Mouse (Mus musculus) embryonic facial prominence, embryonic 13.5 days (tissue): ENCODE results near the gene Agbl1. TPM values are rescaled to one million over a fixed set of nuclear protein-coding genes. Genes with fewer than 3 reads are reported as not detected.
"Not testable (repeated sequence)": the region's sequence is repeated elsewhere in the genome, so short reads cannot be mapped to it uniquely, and the experiment has no call there.

ENCODE experiments used
- ATAC-seq: fragments of 200-750 bp; cut with Nextera tagmentation; 2 replicates; pipeline ENCODE4 v1.8.0; 2017; ENCODE audit warnings: low read depth; ENCODE audit not compliant: insufficient number of reproducible peaks, insufficient read depth, low FRiP score, low TSS enrichment
- H3K27ac ChIP-seq: fragments of 300-500 bp; sonication (generic); 2 replicates; pipeline ENCODE4 v1.5.1; 2015; ENCODE audit warnings: moderate library complexity, mild to moderate bottlenecking, inconsistent platforms
- H3K27me3 ChIP-seq: fragments of 300-500 bp; sonication (generic); 2 replicates; pipeline ENCODE4 v1.6.1; 2015; ENCODE audit warnings: mild to moderate bottlenecking, inconsistent platforms
- H3K36me3 ChIP-seq: fragments of 300-500 bp; sonication (generic); 2 replicates; pipeline ENCODE4 v1.6.1; 2015; ENCODE audit warnings: mild to moderate bottlenecking, inconsistent platforms
- H3K4me1 ChIP-seq: fragments of 300-500 bp; sonication (generic); 2 replicates; pipeline ENCODE4 v1.6.1; 2015; ENCODE audit warnings: inconsistent platforms
- H3K4me2 ChIP-seq: fragments of 300-500 bp; sonication (generic); 2 replicates; pipeline ENCODE4 v1.6.1; 2015; ENCODE audit warnings: moderate library complexity, mild to moderate bottlenecking, inconsistent platforms
- H3K4me3 ChIP-seq: fragments of 300-500 bp; sonication (generic); 2 replicates; pipeline ENCODE4 v1.5.1; 2015; ENCODE audit warnings: mild to moderate bottlenecking, inconsistent platforms
- H3K9ac ChIP-seq: fragments of 300-500 bp; sonication (generic); 2 replicates; pipeline ENCODE4 v1.6.1; 2015; ENCODE audit warnings: mild to moderate bottlenecking, inconsistent platforms
- H3K9me3 ChIP-seq: fragments of 300-500 bp; sonication (generic); 2 replicates; pipeline ENCODE4 v1.6.1; 2016; ENCODE audit warnings: inconsistent platforms
- WGBS: fragments of 180-500 bp; shearing (Covaris S2); methylation state at CpG from one replicate; pipeline ENCODE4 v1.1.7; 2015; ENCODE audit warnings: mixed read lengths; 5-methylcytosine and 5-hydroxymethylcytosine counted together
- polyA plus RNA-seq: library from polyadenylated mRNA; unstranded; fragments of >200 nt; fragmentation: Nextera tagmentation; extraction: Ambion mirVana; gene quantifications from 2 replicates; pipeline ENCODE4 v1.2.1, GENCODE M21; 2015

The Agbl1 gene
- polyA plus RNA-seq, 1 experiment from 2014 or later: not detected

DNA sequence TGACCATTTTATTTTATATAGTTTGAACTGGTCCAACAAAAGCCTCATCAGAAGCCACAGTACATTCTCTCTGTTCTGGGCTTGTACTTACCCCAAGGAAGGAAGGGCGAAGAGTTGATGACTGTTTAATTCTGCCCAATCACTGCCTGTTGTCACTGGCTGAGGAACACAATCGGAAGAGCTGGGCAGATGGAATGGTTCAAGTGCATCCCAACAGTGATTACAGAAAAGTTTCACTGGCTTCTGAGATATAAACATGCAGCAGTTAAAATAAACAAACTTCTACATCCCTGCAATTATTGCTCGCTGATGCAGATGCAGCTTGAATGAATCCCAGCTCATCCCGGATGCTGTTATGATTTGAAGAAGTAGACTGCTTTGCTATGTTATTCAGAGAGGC, 421.3 kb downstream of the Agbl1 start:
- 72% methylated on average over 4 of the region's 4 CpGs for WGBS
- Histone ChIP-seq H3K9ac (no peak overlapping the region), H3K4me1 (no peaks in the 10 kb centered on the region), H3K36me3 (no peaks in the 10 kb centered on the region), H3K27ac (no peak overlapping the region), H3K9me3 (no peaks in the 10 kb centered on the region), H3K4me2 (no peak overlapping the region), H3K27me3 (no peaks in the 10 kb centered on the region), H3K4me3 (no peak overlapping the region)
- ATAC-seq: no peak

DNA sequence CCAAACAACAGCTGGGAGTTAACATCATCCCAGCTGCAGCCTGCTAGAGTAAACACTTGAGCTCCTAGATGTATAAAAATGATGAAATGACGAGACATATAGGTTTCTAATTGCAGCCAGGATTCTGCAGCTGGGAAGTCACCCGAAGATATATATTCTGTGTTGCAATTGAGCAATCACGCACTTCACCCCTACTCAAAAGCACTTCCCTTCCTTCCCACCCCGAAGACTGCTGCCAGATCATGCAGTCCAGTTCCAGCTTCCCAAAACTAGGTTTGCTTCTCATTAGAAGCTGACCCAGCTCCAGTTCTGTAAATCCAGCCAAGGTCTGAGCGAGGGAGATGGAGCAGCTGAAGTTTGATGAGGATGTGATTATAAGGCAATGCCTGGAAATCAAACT, 431.4 kb downstream of the Agbl1 start:
- H3K36me3 ChIP-seq: no peaks in the 10 kb centered on the region
- H3K27me3 ChIP-seq: no peaks in the 10 kb centered on the region
- WGBS: 62% methylated on average over 5 of the region's 5 CpGs
- no peaks in the 10 kb centered on the region for H3K4me1 ChIP-seq
- no peak for ATAC-seq
- H3K4me2 ChIP-seq: no peak overlapping the region
- H3K9me3 ChIP-seq: no peaks in the 10 kb centered on the region
- H3K27ac ChIP-seq: no peak overlapping the region
- no peak overlapping the region for H3K4me3 ChIP-seq
- H3K9ac ChIP-seq: no peak overlapping the region

GRCm38 (mm10) chr7:76674856-76675255, 445.2 kb downstream of the Agbl1 start:
- Histone ChIP-seq H3K9me3 (no peaks in the 10 kb centered on the region), H3K4me2 (no peak overlapping the region), H3K27me3 (no peaks in the 10 kb centered on the region), H3K27ac (no peak overlapping the region), H3K9ac (no peak overlapping the region), H3K4me3 (no peak overlapping the region), H3K36me3 (no peaks in the 10 kb centered on the region), H3K4me1 (no peaks in the 10 kb centered on the region)
- WGBS: 51% methylated on average over 3 of the region's 3 CpGs
- ATAC-seq: no peak

DNA sequence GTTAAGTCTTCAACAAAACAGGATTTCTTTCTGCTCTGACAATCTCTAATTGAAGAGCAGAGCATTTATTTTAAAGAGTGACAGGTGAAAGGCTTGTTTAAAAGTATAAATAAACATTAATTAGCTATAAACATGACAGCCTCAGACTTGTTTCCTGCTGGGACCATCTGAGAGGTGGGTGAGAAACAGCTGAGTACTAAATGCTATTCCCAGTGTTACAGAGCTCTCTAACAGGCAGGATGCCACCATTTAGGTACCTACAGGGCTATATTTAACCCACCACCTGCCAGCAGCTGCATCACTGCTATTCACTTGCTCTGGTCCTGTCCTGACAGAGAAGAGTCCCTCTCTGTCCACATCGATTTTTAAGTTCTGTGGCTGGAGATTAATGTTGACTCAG, 471.5 kb downstream of the Agbl1 start:
- Histone ChIP-seq H3K36me3 (no peaks in the 10 kb centered on the region), H3K9ac (no peak overlapping the region), H3K27me3 (no peaks in the 10 kb centered on the region), H3K27ac (no peak overlapping the region), H3K4me3 (no peak overlapping the region), H3K4me2 (no peak overlapping the region), H3K4me1 (no peaks in the 10 kb centered on the region), H3K9me3 (no peaks in the 10 kb centered on the region)
- no peak for ATAC-seq
- WGBS: 78% methylated on average over 1 of the region's 1 CpGs

DNA sequence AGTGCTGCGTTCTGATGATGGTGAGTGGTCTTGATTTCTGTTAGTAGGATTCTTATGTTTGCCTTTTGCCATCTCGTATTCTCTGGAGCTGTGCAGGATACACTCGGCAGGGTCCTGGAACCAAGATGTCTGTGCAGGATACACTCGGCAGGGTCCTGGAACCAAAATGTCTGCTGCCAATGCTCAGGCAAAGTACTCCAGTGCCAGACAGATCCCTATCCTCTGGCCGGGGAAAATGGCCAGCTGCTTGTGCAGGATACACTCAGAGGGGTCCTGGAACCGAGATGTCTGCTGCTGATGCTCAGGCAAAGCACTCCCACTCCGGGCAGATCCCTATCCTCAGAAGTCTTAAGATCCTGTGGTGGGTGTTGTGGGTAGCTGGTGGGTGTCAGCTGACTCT, 502.5 kb downstream of the Agbl1 start:
- not testable (repeated sequence) for H3K27me3 ChIP-seq, H3K4me2 ChIP-seq, H3K27ac ChIP-seq, H3K36me3 ChIP-seq, H3K9me3 ChIP-seq, ATAC-seq, H3K4me1 ChIP-seq, H3K9ac ChIP-seq, H3K4me3 ChIP-seq
- WGBS: 86% methylated on average over 7 of the region's 7 CpGs

- Histone ChIP-seq H3K9me3 (no peaks in the 10 kb centered on the region), H3K4me1 (peaks cover 9% of the 10 kb centered on the region), H3K4me2 (no peak overlapping the region), H3K9ac (no peak overlapping the region), H3K4me3 (no peak overlapping the region), H3K27me3 (no peaks in the 10 kb centered on the region), H3K27ac (no peak overlapping the region), H3K36me3 (no peaks in the 10 kb centered on the region)
- ATAC-seq: no peak
- 18% methylated on average over 5 of the region's 5 CpGs for WGBS
Measured at GRCm38 (mm10) chr7:76777237-76777855, 547.7 kb downstream of the Agbl1 start.

GRCm38 (mm10) chr7:76780446-76780845, 550.8 kb downstream of the Agbl1 start:
- ATAC-seq: no peak
- Histone ChIP-seq H3K36me3 (no peaks in the 10 kb centered on the region), H3K27me3 (no peaks in the 10 kb centered on the region), H3K9me3 (no peaks in the 10 kb centered on the region), H3K4me1 (peaks cover 9% of the 10 kb centered on the region), H3K27ac (no peak overlapping the region), H3K4me3 (no peak overlapping the region), H3K9ac (no peak overlapping the region), H3K4me2 (no peak overlapping the region)
- WGBS: 73% methylated on average over 4 of the region's 4 CpGs

GRCm38 (mm10) chr7:76788561-76789306, 559.0 kb downstream of the Agbl1 start:
- Histone ChIP-seq H3K4me3 (no peak overlapping the region), H3K4me1 (no peaks in the 10 kb centered on the region), H3K4me2 (no peak overlapping the region), H3K27ac (no peak overlapping the region), H3K9ac (no peak overlapping the region), H3K36me3 (no peaks in the 10 kb centered on the region), H3K27me3 (no peaks in the 10 kb centered on the region), H3K9me3 (no peaks in the 10 kb centered on the region)
- no peak for ATAC-seq
- 7% methylated on average over 1 of the region's 1 CpGs for WGBS

GRCm38 (mm10) chr7:76790041-76790440, 560.4 kb downstream of the Agbl1 start:
- Histone ChIP-seq H3K4me3 (no peak overlapping the region), H3K27me3 (no peaks in the 10 kb centered on the region), H3K36me3 (no peaks in the 10 kb centered on the region), H3K9ac (no peak overlapping the region), H3K27ac (no peak overlapping the region), H3K4me1 (no peaks in the 10 kb centered on the region), H3K9me3 (no peaks in the 10 kb centered on the region), H3K4me2 (no peak overlapping the region)
- ATAC-seq: no peak
- 56% methylated on average over 2 of the region's 2 CpGs for WGBS

GRCm38 (mm10) chr7:76791247-76791646, 561.6 kb downstream of the Agbl1 start:
- H3K27me3 ChIP-seq: no peaks in the 10 kb centered on the region
- H3K4me2 ChIP-seq: no peak overlapping the region
- 81% methylated on average over 4 of the region's 4 CpGs for WGBS
- ATAC-seq: no peak
- no peak overlapping the region for H3K9ac ChIP-seq
- no peak overlapping the region for H3K4me3 ChIP-seq
- H3K4me1 ChIP-seq: no peaks in the 10 kb centered on the region
- no peaks in the 10 kb centered on the region for H3K36me3 ChIP-seq
- no peak overlapping the region for H3K27ac ChIP-seq
- no peaks in the 10 kb centered on the region for H3K9me3 ChIP-seq

DNA sequence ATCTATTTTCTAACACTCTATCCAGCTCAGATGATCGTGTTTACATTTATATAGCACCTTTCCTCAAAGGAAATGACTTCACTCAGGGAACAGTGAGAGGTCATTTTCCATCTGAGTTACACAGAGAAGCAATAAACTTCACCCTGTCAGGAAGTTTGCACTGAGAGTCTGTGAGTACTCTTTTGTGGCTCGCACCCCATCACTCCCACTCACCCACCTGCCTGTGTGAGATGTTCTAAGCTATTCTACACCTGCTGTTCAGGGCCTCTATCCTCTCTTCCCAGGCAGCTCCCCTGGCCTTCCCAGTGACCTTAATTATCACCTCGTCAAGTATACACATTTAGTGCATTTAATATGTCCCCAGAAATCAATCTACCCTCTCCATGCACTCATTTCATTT, 580.3 kb downstream of the Agbl1 start:
- Histone ChIP-seq H3K4me1 (no peaks in the 10 kb centered on the region), H3K4me2 (no peak overlapping the region), H3K9ac (no peak overlapping the region), H3K27ac (no peak overlapping the region), H3K36me3 (no peaks in the 10 kb centered on the region), H3K27me3 (no peaks in the 10 kb centered on the region), H3K9me3 (no peaks in the 10 kb centered on the region), H3K4me3 (no peak overlapping the region)
- ATAC-seq: no peak
- 65% methylated on average over 3 of the region's 3 CpGs for WGBS

DNA sequence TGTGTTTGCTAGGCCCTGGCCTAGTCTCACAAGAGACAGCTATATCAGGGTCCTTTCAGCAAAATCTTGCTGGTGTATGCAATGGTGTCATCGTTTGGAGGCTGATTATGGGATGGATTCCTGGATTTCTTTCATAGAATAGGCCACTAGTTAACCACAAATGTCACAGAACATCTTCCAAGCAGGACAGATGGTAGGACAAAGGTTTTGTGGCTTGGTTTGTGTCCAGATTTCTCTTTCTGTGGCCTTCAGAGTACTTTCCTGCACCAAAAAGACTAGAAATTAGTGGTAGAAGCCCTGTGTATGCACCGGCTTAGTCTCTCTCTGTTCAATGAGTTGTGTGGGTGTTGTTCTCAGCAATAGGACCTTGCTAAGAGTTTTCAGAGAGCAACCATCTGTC, 590.9 kb downstream of the Agbl1 start:
- no peak overlapping the region for H3K27ac ChIP-seq
- H3K4me3 ChIP-seq: no peak overlapping the region
- no peaks in the 10 kb centered on the region for H3K4me1 ChIP-seq
- no peak for ATAC-seq
- no peak overlapping the region for H3K9ac ChIP-seq
- H3K36me3 ChIP-seq: no peaks in the 10 kb centered on the region
- no peaks in the 10 kb centered on the region for H3K27me3 ChIP-seq
- 77% methylated on average over 2 of the region's 2 CpGs for WGBS
- no peaks in the 10 kb centered on the region for H3K9me3 ChIP-seq
- H3K4me2 ChIP-seq: no peak overlapping the region
